Mouse (Mus musculus): Measurements from ENCODE around the gene Lct.
"Not testable (repeated sequence)": the region's sequence is repeated elsewhere in the genome, so short reads cannot be mapped to it uniquely, and the experiment has no call there.

Gene Lct

DNA sequence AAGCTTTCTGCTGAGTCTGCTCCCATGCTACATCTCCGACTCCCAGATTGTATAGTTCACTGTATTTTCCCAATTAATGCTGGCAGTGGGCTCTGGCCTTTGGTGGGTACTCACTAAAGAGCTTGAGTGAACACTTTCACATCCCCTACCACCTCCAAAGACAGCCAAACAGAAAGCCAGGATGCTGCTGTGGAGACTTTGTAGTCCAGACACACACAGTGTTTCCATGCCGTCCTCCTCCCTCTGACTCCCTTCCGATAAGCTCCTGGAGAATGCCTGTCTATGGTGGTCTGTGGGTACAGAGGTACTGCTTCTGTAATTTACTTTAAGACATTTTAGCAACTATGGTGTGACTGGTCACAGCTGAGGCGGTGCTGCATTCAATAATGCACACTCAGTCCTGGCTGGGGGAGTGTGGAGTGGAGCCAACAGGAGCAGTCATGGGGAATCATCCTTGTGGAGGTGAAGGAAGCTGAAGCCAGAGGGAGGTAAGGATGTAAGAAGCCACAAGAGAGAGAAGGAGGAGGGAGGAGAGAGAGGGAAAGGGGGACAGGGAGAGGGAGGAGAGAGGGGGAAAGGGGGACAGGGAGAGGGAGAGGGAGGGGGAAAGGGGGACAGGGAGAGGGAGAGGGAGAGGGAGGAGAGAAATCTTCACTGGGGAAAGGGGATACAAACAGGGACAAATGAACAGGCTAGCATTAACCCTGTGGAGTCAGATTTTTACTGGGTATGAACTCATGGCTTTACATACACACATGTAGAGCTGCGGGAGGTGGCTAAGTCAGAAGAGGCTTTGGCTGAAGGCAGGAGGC lies 32.2 kb downstream of the Lct start:
- no peak for DNase-seq (ENCODE audit: extremely low spot score, low read depth, low spot score)

DNA sequence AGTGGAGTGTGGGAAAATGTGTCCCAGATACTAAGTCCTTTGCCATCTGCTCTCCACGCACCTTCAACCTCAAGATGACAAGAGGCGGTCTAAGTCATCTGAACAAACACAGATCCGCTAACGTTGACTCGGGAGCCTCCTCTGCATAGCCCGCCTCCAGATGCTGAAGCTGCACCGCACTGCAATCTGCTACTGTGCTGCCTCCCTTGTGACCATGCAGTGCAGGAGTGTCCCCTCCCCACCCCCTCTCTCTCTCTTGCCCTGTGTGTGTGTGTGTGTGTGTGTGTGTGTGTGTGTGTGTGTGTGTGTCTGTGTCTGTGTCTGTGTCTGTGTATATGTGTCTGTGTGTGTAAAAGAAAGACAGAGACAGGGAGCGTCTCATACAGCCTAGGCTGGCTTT lies 32.8 kb downstream of the Lct start:
- no peak for DNase-seq (ENCODE audit: extremely low spot score, low read depth, low spot score)

DNA sequence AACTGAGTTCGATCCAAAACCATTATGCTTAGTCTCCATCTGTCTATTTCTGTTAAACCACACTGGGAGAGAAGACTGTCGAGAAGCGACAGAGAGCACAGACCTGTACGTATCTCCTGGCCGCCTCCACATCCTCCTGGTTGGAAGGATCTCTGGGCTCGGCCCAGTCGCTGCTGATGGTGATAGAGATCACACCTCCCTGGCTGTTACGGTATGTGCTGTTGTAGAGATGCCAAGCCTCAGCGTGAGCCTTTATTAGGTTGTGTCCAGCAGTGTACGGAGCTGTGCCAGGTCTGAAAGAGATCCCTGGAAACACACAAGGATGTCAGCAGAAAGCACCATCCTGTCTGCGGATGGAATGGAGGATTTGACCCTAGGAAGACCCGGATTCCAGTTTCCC lies 34.6 kb downstream of the Lct start:
- DNase-seq (ENCODE audit: extremely low spot score, low read depth, low spot score): no peak

DNA sequence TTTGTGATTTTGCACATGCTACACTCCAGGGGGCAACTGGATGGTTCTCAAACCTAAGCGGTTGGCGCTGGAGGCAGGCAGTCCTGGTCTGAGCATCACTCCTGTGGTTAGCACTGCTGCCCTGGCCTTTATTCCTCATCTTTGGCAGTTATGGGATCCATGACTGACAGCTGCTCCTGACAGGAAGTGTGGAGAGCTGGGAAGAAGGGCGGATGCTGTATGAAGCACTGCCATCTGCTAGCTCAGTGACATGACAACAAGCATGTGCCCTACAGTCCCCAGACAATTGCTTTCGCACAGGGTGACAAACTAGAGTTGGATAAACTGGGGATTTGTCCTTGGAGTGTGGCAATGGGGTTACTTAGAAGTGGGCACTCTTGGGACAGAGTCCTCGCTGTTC lies 37.8 kb downstream of the Lct start:
- DNase-seq (ENCODE audit: extremely low spot score, low read depth, low spot score): no peak

DNA sequence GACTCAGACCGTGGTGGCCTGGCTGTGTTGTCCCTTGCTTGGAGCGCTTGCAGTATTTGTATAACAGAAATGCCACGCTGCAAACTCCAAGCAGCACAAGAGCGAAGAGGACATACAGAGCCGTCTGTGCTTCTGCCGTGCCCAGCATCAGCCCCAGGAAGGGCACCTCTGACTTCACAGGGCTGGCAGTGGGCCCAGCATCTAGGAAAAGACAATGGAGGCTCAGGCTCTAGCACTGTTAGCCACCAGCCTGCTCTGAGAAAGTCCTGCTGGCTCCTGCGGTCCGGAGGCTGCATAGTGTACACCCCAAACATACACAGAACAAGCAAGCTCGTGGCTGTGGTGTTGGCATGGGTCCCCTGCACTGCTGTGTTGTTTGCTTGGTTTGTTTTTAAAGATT lies 43.0 kb downstream of the Lct start:
- no peak for DNase-seq (ENCODE audit: extremely low spot score, low read depth, low spot score)

DNA sequence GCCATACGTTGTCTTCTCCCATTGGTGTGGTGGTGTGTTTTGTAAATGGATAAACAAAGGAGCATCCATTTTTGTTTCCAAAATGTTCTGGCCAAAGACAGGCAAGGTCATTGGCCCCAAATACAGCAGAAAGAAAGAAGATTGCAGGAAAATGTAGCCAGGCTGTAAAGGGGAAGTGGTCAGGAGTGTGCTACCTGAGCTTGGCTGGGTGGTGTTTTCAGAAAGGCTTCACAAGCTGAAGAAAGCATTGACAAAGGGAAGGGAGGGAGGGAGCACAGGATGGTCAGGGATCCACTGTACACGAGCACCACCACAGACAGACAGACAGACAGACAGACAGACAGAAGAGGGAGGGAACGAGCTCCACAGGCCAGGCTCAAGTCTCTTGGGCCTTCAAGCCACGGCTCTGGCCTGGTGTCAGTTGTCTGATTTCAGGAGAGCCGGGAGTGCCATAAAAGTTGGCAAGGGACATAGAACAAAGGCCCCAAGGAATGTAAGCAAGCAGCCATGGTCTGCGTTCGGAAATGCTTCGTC lies 43.9 kb downstream of the Lct start:
- no peak for DNase-seq (ENCODE audit: extremely low spot score, low read depth, low spot score)

DNA sequence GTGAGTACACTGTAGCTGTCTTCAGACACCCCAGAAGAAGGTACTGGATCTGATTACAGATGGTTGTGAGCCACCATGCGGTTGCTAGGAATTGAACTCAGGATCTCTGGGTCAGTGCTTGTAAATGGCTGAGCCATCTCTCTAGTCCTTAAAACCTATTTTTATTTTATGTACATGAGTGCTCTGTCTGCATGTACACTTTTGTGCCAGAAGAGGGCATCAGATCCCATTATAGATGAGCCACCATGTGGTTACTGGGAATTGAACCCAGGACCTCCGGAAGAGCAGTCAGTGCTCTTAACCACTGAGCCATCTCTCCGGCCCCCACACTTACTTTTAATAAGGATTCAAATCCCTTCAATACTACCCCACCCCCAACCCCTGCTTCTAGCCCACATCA lies 45.2 kb downstream of the Lct start:
- DNase-seq (ENCODE audit: extremely low spot score, low read depth, low spot score): no peak

DNA sequence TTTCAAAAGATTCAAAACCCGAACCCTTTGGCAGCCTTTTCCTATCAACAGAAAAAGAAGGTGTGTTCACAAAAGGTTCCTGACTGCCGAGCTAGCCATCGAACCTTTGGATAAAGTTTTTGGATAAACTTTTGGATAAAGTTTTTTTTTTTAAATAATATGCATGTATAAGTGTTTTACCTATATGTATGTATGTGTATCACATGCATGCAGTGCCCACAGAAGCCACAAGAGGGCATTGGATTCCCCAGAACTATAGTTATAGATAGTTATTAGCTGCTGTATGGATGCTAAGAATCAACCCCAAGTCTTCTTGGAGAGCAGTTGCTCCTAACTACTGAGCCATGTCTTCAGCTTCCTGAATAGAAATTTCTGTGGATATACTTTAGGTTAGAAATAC lies 46.4 kb downstream of the Lct start:
- no peak for DNase-seq (ENCODE audit: extremely low spot score, low read depth, low spot score)

DNA sequence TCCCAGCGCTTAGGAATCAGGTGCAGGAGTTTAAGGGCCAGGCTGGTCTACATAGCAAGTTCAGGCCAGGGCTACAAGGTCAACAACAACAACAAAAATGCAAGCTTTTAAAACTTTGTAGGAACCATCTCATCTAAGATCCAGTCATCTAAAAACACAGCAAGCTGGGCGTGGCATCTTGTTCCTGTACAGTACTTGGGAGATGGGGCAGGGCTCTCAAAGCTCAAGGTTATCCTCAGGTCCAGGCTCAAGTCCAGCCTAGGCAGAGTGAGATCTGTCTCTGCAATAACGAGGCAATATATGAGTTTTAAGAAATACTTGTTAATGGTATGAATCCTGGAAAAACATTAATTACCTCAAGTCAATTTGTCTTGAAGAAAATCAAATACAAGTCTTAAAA lies 49.6 kb downstream of the Lct start:
- no peak for DNase-seq (ENCODE audit: extremely low spot score, low read depth, low spot score)

DNA sequence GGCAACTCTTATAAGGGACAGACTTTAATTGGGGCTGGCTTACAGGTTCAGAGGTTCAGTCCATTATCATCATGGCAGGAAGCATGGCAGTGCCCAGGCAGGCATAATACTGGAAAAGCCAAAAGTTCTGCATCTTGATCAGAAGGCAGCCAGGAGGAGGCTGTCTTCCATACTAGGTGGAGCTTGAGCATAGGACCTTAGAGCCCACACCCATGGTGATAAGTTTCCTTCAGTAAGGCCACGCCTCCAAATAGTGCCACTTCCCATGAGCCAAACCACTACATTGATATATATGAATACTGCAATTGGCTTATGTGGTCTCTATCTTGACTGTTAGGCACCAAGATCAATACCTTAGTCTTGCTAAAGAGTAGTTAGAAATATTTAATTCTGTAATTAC lies 52.2 kb downstream of the Lct start:
- DNase-seq (ENCODE audit: extremely low spot score, low read depth, low spot score): no peak

DNA sequence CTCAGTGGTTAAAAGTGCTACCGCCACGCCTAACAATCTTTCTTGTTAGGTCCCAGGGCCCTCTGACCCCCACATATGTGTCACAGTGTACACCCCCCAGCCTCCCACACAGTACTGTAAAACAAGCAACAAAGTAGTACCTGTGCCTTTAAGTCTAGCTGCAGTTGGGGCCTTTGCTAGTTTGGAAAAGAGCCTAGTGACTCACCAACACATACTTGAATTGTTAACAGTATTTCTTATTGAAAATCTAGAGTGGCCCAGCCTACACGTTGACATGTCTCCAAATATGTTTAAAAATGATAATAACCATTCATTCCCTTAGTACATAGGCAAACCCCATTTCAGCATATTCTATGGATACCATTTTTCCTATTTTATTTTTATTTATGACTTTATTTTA lies 57.4 kb downstream of the Lct start:
- DNase-seq (ENCODE audit: extremely low spot score, low read depth, low spot score): no peak

DNA sequence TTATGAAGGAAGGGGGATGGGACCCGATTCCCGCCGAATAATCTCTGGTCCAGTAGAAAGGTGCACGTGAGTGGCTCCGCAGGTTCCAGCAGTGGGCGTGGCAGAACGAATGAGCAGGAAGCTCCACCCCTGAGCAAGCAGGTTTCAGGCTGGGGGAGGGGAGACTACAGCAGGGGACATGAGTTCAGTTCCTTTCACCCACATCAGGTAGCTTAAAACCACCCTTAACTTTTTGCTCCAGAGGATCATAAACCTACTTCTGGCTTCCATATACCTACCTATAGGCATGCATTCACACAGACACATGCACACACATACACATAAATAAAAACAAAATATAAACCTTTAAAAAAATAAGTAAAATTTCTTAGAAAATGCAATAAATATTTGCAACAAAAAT lies 61.1 kb downstream of the Lct start:
- DNase-seq (ENCODE audit: extremely low spot score, low read depth, low spot score): not testable (repeated sequence)

DNA sequence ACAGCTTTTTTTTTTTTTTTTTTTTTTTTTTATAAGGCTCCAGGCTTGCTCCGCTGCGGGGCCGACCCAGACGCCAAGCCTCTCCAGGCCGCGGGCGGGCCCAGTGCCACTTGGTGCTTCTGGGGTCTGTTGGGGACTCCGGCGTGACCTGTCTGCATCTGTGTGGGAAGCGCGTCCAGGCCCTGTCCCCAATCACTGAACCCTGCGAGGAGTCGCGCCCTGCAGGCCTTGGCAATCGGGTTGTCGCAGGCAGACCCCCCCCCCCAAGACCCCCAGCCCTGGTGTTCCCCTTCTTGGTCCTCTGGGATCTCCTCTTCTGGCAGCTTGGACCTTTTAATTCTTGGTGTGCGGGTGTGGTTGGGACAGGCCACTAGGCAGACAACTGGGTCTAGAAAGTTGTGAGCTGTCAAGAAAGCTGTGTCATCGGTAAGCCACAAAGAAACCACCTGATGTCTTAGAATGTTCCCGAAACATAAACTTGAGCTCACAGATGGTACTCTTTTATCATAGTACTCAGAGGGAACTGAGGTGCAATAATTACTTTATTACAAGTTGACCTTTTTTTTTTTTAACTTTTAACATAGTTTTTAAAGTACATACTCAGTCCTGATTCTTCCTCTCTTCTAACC lies 83.3 kb downstream of the Lct start:
- no peak for DNase-seq (ENCODE audit: extremely low spot score, low read depth, low spot score)

DNA sequence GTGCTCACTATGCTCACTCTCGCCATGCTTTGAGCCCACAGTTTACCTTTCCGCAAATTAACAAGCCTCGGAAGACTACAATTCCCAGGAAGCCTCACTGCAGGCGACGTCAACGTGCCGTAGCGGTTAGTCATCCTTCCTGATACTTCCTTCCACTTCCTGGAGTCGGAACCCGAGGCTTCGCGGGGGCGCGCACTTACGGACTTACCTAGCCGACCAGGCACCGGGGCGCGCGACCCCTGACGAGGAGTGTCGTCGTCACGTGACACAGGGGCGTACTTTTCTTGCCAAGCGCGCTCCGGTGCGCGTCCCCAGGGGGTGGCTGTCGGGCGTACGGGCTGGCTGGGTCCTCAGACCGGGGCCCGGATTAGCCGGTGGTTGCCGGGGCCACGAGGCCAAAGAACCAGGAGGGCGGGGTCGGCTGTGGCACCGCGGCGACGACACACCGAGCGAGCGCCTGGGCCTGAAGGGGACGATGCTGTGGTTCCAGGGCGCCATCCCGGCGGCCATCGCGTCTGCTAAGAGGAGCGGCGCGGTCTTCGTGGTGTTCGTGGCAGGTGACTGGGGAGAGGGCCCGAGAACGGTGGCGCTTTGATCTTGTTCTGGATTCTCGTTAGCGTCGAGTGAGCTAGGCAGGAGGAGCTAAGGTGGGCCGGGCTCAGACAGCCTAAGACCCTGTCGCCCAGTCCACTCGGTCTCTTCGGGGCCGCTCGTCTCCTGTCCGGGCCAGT lies 84.0 kb downstream of the Lct start:
- peak; percentile 91 for DNase-seq (ENCODE audit: extremely low spot score, low read depth, low spot score)

DNA sequence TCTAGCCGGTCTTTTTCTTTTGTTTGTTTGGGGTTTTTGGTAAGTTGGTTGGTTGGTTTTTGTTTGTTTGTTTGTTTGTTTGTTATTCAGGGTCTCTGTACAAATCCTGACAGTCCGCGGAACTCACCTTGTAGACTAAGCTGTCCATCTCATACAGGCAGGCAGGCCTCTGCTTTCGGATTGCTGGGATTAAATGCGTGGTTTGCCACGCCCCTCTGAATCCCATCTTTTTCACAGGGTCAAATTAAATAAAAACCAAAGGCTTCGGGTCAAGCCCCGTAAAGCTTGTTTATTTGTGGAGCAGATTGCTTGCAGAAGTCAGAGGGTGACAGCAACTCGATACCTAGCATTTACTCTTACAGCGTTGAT lies 84.5 kb downstream of the Lct start, which contains the start of gene Ubxn4:
TSS of gene Ubxn4 (plus strand) at position 338 of the 369 bp plus-strand sequence.
- no peak for DNase-seq (ENCODE audit: extremely low spot score, low read depth, low spot score)

DNA sequence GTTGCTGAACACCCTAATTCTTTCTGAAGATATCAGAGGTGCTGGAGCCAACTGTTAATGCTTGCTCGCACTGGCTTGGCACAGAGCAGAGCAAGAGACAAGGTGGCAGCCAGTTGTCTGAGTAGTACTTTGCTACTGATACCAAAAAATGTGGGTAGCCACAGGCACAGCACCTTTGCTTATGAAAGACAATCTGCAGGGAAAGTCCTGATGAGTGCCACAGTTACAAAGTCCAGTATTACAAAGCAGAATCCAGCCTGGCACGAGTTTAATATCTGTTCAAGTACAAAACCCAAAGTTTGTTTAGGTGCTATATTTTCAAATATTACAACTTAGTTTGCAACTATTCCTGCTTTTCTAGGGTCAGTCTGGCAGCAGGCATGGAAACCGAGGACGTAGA lies 92.9 kb downstream of the Lct start:
- DNase-seq (ENCODE audit: extremely low spot score, low read depth, low spot score): no peak

All from hindlimb bud, embryonic 11.5 days (tissue).